Mouse (Mus musculus): ENCODE measurements around the gene Hip1r.
"Not testable (repeated sequence)": the region's sequence is repeated elsewhere in the genome, so short reads cannot be mapped to it uniquely, and the experiment has no call there.

Hip1r gene

DNA sequence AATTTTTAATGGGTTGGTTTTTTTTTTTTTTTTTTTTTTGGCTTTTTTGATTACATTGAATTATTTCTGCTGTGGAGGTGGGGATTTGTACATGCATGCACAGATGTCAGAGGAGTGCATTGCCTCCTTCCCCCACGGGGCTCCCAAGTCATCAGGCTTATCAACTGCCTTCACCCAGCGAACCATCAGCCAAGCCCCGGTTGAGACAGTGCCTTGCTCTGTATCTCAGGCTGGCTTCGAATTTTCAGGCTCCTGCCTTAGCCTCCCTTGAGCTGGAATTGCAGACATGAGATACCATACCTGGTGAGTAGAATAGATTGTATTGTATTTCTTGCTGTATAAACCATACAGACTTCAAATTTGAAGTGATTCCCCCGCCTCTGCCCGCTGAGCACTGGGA lies 66.2 kb downstream of the Hip1r start:
- DNase-seq (ENCODE audit: low spot score): no peak

GRCm38 (mm10) chr5:124041097-124041496 lies 67.7 kb downstream of the Hip1r start:
- no peak for DNase-seq (ENCODE audit: low spot score)

- DNase-seq (ENCODE audit: low spot score): peak; percentile 78
Observed at GRCm38 (mm10) chr5:124043212-124043978, 70.0 kb downstream of the Hip1r start.

DNA sequence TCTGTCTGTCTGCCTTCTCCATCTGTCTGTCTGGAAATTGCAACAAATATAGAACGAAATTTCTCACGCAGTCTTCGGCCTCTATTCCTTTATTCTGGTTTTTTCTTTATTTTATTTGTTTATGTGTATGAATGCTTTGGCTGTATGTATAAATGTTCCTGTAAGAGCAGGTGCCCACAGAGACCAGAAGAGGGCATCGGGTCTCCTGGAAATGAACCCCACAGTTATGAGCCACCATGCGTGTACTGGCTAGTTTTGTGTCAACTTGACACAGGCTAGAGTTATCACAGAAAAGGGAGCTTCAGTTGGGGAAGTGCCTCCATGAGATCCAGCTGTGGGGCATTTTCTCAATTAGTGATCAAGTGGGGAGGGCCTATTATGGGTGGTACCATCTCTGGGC lies 70.6 kb downstream of the Hip1r start:
- no peak for DNase-seq (ENCODE audit: low spot score)

GRCm38 (mm10) chr5:124045453-124046010 lies 72.1 kb downstream of the Hip1r start:
- DNase-seq (ENCODE audit: low spot score): peak; percentile 29

DNA sequence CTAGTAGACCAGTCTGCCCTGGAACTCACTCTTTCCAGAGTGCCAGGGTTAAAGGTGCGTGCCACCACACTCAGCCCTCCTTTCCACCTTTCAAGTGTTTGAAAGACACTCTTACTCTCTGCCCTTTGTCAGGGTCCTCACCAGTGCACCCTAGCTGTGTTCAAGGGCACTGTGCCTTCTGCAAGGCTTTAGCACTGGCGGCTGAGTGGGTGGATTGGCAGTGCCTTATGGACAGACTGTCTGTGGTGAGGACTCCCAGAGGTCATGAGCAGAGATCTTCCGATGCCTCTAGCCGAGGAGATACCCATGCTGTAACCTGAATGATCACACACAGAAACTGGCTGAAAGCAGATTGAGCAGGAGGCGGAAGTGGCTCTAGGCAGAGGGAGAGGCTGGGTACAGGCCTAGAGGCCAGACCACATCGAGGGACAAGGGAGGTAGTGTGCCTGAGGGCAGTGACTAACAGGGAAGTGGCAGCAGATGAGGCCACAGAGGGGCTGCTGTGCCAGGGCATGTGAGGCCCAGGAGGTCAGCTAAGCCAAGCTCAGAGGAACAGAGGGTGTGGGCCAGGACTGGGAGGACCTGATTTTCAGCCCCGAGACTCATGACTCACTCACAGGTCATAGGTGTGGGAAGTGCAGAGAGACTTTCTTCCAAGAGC lies 73.4 kb downstream of the Hip1r start:
- no peak for DNase-seq (ENCODE audit: low spot score)

DNA sequence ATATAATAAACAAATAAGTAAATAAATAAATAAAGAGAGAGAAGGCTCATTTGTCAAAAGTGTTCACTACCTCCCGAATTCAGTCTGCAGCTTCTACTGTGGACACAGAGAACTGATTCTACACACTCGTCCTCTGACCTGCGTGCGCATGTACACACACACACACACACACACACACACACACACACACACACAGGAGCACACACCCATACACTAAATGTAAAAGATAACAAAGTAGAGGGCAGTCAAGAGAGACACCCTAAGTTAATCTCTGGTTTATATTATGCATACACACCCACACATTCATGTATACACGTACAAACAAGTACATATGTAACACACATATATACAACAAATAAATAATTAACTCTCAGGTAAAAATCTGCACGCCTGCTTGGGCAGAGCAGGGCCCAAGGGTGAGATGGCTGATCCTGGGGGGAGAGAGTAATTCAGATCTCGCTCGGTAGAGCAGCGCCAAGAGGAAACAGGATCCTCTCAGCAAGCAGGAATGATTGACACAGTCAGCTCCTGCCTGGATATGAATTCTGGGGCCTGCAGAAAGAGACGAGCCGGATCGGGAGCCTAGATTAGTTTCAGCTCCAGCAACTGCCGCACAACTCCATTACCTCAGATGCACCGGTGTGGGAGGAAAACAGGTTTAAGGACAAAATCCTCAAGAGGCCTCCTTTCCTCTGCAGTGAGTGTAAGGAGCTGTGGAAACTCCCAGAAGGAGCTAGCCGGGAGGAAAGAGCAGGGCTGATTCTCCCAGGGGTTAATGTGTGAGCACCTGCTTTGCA lies 76.0 kb downstream of the Hip1r start:
- no peak for DNase-seq (ENCODE audit: low spot score)

DNA sequence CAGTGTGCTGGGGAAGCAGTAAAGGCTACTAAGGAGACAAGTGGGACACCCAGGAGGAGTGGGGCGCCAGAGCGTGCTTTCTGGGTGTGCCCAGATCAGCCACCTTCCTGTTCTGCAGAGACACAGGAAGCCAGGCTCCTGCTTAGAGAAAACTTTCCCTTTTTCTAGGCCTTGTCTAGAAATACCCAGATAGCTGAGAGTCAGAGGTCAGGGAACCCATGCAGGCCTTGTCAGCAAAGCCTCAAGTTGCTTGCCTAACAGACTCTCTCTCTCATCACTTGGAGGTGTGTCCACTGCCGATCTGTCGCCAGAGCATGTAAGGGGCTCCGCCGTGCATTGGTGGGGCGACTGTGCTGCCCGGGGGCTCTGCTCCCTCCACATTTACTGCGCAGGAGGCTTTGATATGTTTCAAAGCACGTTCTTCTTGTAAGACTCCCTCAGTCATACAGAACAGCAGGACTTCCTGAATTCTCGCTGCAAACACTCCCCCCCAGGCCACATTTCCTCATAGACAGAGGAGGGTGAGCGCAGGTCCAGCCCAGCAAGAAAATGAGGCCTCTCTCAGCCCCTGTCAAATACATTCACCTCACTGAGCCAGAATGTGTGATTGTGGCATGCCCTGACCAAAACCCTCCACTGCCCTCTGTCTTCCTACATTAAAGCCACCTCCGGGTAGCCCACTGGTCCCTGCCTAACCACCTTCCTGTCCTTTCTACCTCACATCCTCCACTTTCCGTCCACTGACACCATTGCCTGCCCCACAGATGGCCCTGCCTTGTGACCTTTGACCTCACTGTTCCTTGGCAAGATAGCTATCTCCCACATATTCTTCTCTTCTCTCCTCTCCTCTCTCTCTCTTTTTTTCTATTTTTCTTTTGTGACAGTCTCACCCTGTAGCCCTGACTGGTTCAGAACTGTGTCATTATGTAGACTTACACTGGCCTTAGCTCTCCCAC lies 76.9 kb downstream of the Hip1r start:
- peak; percentile 59 for DNase-seq (ENCODE audit: low spot score)

DNA sequence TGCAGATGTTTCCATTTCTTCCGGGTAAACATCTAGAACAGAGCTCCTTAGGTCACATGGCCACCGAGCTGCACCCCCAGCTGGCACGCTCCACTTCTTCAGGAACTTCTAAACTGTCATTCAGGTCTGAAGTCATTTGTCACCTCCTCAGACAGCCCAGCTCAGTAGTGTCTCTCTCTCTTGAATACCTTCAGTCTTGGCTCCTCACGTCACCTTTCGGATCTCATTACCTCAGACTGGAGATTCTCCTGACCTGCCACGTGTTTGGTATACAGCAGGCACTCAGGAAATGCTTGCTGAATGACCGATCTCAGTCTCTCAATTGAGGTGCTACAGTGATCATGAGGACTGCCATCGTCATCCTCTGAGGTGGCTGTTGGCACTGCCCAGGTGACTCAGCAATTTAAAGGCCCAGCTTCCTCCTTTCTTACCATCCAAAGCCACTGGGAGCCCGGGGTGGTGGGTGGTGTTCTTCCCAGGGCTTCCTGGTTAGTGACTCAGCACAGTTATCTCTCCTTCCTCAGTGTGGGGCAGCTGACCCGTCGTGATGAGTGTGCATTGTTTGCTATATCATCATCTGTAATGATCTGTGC lies 78.6 kb downstream of the Hip1r start:
- no peak for DNase-seq (ENCODE audit: low spot score)

DNA sequence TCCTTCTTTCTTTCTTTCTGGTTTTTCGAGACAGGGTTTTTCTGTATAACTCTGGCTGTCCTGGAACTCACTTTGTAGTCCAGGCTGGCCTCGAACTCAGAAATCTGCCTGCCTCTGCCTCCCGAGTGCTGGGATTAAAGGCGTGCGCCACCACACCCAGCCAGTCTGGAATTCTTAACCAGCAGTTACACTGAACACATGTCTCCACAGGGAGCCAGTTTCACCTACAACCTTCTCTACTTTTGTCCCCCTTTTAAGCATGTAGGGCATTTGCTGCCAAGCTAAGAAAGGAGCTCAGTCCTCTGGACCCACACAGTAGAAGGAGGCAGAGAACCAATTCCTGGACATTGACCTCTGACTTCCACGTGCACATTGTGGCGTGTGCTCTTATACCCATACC lies 79.2 kb downstream of the Hip1r start:
- not testable (repeated sequence) for DNase-seq (ENCODE audit: low spot score)

Data from embryo, embryonic 10 days (tissue).